Mouse (Mus musculus): ENCODE results near the gene Nppb. TPM values are rescaled to one million over a fixed set of nuclear protein-coding genes. Genes with fewer than 3 reads are reported as not detected.

Gene Nppb
- polyA plus RNA-seq, 1 experiment from 2014 or later, result 305 TPM

- peaks cover 18% of the 10 kb centered on the region for H3K36me3 ChIP-seq (ENCODE audit: control insufficient read depth, insufficient read depth, low read length)
- H3K4me1 ChIP-seq (ENCODE audit: control insufficient read depth, insufficient read depth, low read length), result peaks cover 11% of the 10 kb centered on the region
- peak overlapping the region; percentile 70 for H3K9ac ChIP-seq (ENCODE audit: low read depth, low read length)
- H3K27ac ChIP-seq (ENCODE audit: low read depth, low read length), result peak overlapping the region; percentile 47
- H3K4me2 ChIP-seq, result peak overlapping the region; percentile 100
- WGBS (ENCODE audit: insufficient replicate concordance), result 6% methylated on average over 77 of the region's 88 CpGs
- peak; percentile 43 for ATAC-seq (replicated peaks; ENCODE audit: insufficient number of reproducible peaks, low FRiP score, low TSS enrichment)
- no peaks in the 10 kb centered on the region for H3K9me3 ChIP-seq (replicated peaks; ENCODE audit: control insufficient read depth, low read length)
- no peaks in the 10 kb centered on the region for H3K27me3 ChIP-seq (ENCODE audit: control insufficient read depth, insufficient read depth, low read length)
- peak overlapping the region; percentile 96 for H3K4me3 ChIP-seq (ENCODE audit: low read depth, low read length)
Measured at GRCm38 (mm10) chr4:147941045-147942020, 44.3 kb upstream of the Nppb start.

GRCm38 (mm10) chr4:147943005-147943404, 42.6 kb upstream of the Nppb start:
- Histone ChIP-seq H3K9ac (ENCODE audit: low read depth, low read length) (no peak overlapping the region), H3K4me2 (no peak overlapping the region), H3K4me1 (ENCODE audit: control insufficient read depth, insufficient read depth, low read length) (peaks cover 11% of the 10 kb centered on the region), H3K27me3 (ENCODE audit: control insufficient read depth, insufficient read depth, low read length) (no peaks in the 10 kb centered on the region), H3K36me3 (ENCODE audit: control insufficient read depth, insufficient read depth, low read length) (peaks cover 18% of the 10 kb centered on the region), H3K27ac (ENCODE audit: low read depth, low read length) (no peak overlapping the region), H3K4me3 (ENCODE audit: low read depth, low read length) (no peak overlapping the region), H3K9me3 (replicated peaks; ENCODE audit: control insufficient read depth, low read length) (no peaks in the 10 kb centered on the region)
- ATAC-seq (replicated peaks; ENCODE audit: insufficient number of reproducible peaks, low FRiP score, low TSS enrichment), result no peak
- 93% methylated on average over 1 of the region's 1 CpGs for WGBS (ENCODE audit: insufficient replicate concordance)

- Histone ChIP-seq H3K9ac (ENCODE audit: low read depth, low read length) (no peak overlapping the region), H3K27me3 (ENCODE audit: control insufficient read depth, insufficient read depth, low read length) (no peaks in the 10 kb centered on the region), H3K4me2 (no peak overlapping the region), H3K4me1 (ENCODE audit: control insufficient read depth, insufficient read depth, low read length) (no peaks in the 10 kb centered on the region; the same call in 1 of the 2 replicates), H3K36me3 (ENCODE audit: control insufficient read depth, insufficient read depth, low read length) (peaks cover 18% of the 10 kb centered on the region), H3K27ac (ENCODE audit: low read depth, low read length) (no peak overlapping the region), H3K9me3 (replicated peaks; ENCODE audit: control insufficient read depth, low read length) (no peaks in the 10 kb centered on the region), H3K4me3 (ENCODE audit: low read depth, low read length) (no peak overlapping the region)
- WGBS (ENCODE audit: insufficient replicate concordance), result 68% methylated on average over 2 of the region's 2 CpGs
- no peak for ATAC-seq (replicated peaks; ENCODE audit: insufficient number of reproducible peaks, low FRiP score, low TSS enrichment)
Measured at GRCm38 (mm10) chr4:147947511-147947910, 38.1 kb upstream of the Nppb start.

- H3K27ac ChIP-seq (ENCODE audit: low read depth, low read length), result no peak overlapping the region
- no peaks in the 10 kb centered on the region for H3K9me3 ChIP-seq (replicated peaks; ENCODE audit: control insufficient read depth, low read length)
- ATAC-seq (replicated peaks; ENCODE audit: insufficient number of reproducible peaks, low FRiP score, low TSS enrichment), result no peak
- H3K4me2 ChIP-seq, result no peak overlapping the region
- no peaks in the 10 kb centered on the region for H3K4me1 ChIP-seq (ENCODE audit: control insufficient read depth, insufficient read depth, low read length)
- 2% methylated on average over 4 of the region's 4 CpGs for WGBS (ENCODE audit: insufficient replicate concordance)
- H3K27me3 ChIP-seq (ENCODE audit: control insufficient read depth, insufficient read depth, low read length), result no peaks in the 10 kb centered on the region
- no peak overlapping the region for H3K9ac ChIP-seq (ENCODE audit: low read depth, low read length)
- no peak overlapping the region for H3K4me3 ChIP-seq (ENCODE audit: low read depth, low read length)
- H3K36me3 ChIP-seq (ENCODE audit: control insufficient read depth, insufficient read depth, low read length), result no peaks in the 10 kb centered on the region
Measured at GRCm38 (mm10) chr4:147953590-147953989, 32.0 kb upstream of the Nppb start.

- 39% methylated on average over 11 of the region's 11 CpGs for WGBS (ENCODE audit: insufficient replicate concordance)
Measured at GRCm38 (mm10) chr4:147957141-147957540, 28.4 kb upstream of the Nppb start.

GRCm38 (mm10) chr4:147959881-147960831, 25.4 kb upstream of the Nppb start:
- Histone ChIP-seq H3K9me3 (replicated peaks; ENCODE audit: control insufficient read depth, low read length) (no peaks in the 10 kb centered on the region), H3K27me3 (ENCODE audit: control insufficient read depth, insufficient read depth, low read length) (0 out of 2 replicates have a peak, but pooled peaks cover 6% of the 10 kb centered on the region), H3K9ac (ENCODE audit: low read depth, low read length) (no peak overlapping the region), H3K4me1 (ENCODE audit: control insufficient read depth, insufficient read depth, low read length) (peaks cover 7% of the 10 kb centered on the region), H3K4me2 (no peak overlapping the region), H3K27ac (ENCODE audit: low read depth, low read length) (no peak overlapping the region), H3K36me3 (ENCODE audit: control insufficient read depth, insufficient read depth, low read length) (no peaks in the 10 kb centered on the region), H3K4me3 (ENCODE audit: low read depth, low read length) (no peak overlapping the region)
- ATAC-seq (replicated peaks; ENCODE audit: insufficient number of reproducible peaks, low FRiP score, low TSS enrichment), result peak; percentile 53
- 26% methylated on average over 6 of the region's 6 CpGs for WGBS (ENCODE audit: insufficient replicate concordance)

More at GRCm38 (mm10) chr4:147957141-147957540, 28.4 kb upstream of the Nppb start:
- H3K36me3 ChIP-seq (ENCODE audit: control insufficient read depth, insufficient read depth, low read length), result no peaks in the 10 kb centered on the region
- 0 out of 2 replicates have a peak, but pooled peaks cover 3% of the 10 kb centered on the region for H3K27me3 ChIP-seq (ENCODE audit: control insufficient read depth, insufficient read depth, low read length)
- ATAC-seq (replicated peaks; ENCODE audit: insufficient number of reproducible peaks, low FRiP score, low TSS enrichment), result no peak
- no peak overlapping the region for H3K9ac ChIP-seq (ENCODE audit: low read depth, low read length)
- H3K4me3 ChIP-seq (ENCODE audit: low read depth, low read length), result no peak overlapping the region
- H3K4me2 ChIP-seq, result no peak overlapping the region
- no peak overlapping the region for H3K27ac ChIP-seq (ENCODE audit: low read depth, low read length)
- H3K4me1 ChIP-seq (ENCODE audit: control insufficient read depth, insufficient read depth, low read length), result peaks cover 2% of the 10 kb centered on the region
- no peaks in the 10 kb centered on the region for H3K9me3 ChIP-seq (replicated peaks; ENCODE audit: control insufficient read depth, low read length)

GRCm38 (mm10) chr4:147962781-147963180, 22.8 kb upstream of the Nppb start:
- ATAC-seq (replicated peaks; ENCODE audit: insufficient number of reproducible peaks, low FRiP score, low TSS enrichment), result no peak
- Histone ChIP-seq H3K4me2 (no peak overlapping the region; the same call in none of the 2 replicates), H3K36me3 (ENCODE audit: control insufficient read depth, insufficient read depth, low read length) (no peaks in the 10 kb centered on the region), H3K9ac (ENCODE audit: low read depth, low read length) (no peak overlapping the region; the same call in 1 of the 2 replicates), H3K4me1 (ENCODE audit: control insufficient read depth, insufficient read depth, low read length) (peaks cover 10% of the 10 kb centered on the region), H3K27ac (ENCODE audit: low read depth, low read length) (peak overlapping the region; percentile 84), H3K4me3 (ENCODE audit: low read depth, low read length) (no peak overlapping the region), H3K27me3 (ENCODE audit: control insufficient read depth, insufficient read depth, low read length) (0 out of 2 replicates have a peak, but pooled peaks cover 14% of the 10 kb centered on the region), H3K9me3 (replicated peaks; ENCODE audit: control insufficient read depth, low read length) (no peaks in the 10 kb centered on the region)
- 52% methylated on average over 6 of the region's 6 CpGs for WGBS (ENCODE audit: insufficient replicate concordance)

- peak overlapping the region; percentile 33; the same call in 1 of the 2 replicates for H3K4me2 ChIP-seq
- peak; percentile 32 for ATAC-seq (replicated peaks; ENCODE audit: insufficient number of reproducible peaks, low FRiP score, low TSS enrichment)
- H3K4me1 ChIP-seq (ENCODE audit: control insufficient read depth, insufficient read depth, low read length), result peaks cover 10% of the 10 kb centered on the region
- no peak overlapping the region for H3K4me3 ChIP-seq (ENCODE audit: low read depth, low read length)
- H3K27me3 ChIP-seq (ENCODE audit: control insufficient read depth, insufficient read depth, low read length), result 0 out of 2 replicates have a peak, but pooled peaks cover 14% of the 10 kb centered on the region
- WGBS (ENCODE audit: insufficient replicate concordance), result 64% methylated on average over 15 of the region's 15 CpGs
- no peaks in the 10 kb centered on the region for H3K36me3 ChIP-seq (ENCODE audit: control insufficient read depth, insufficient read depth, low read length)
- H3K27ac ChIP-seq (ENCODE audit: low read depth, low read length), result peak overlapping the region; percentile 84
- no peak overlapping the region for H3K9ac ChIP-seq (ENCODE audit: low read depth, low read length)
- no peaks in the 10 kb centered on the region for H3K9me3 ChIP-seq (replicated peaks; ENCODE audit: control insufficient read depth, low read length)
Measured at GRCm38 (mm10) chr4:147963623-147964022, 22.0 kb upstream of the Nppb start.

All from heart, embryonic 11.5 days (tissue).